Mouse (Mus musculus): ENCODE measurements around the gene Ccdc80.

Gene Ccdc80

GRCm38 (mm10) chr16:45093137-45093731 lies at the start of gene Ccdc80:
TSS of gene Ccdc80 (plus strand) at chr16:45093402.
- no peak for DNase-seq (ENCODE audit: low spot score)

- DNase-seq (ENCODE audit: low spot score), result no peak
Measured at GRCm38 (mm10) chr16:45044844-45045243, 48.4 kb upstream of the Ccdc80 start.

- DNase-seq (ENCODE audit: low spot score), result no peak
Measured at GRCm38 (mm10) chr16:45057222-45057621, 36.0 kb upstream of the Ccdc80 start.

- DNase-seq (ENCODE audit: low spot score), result no peak
Measured at GRCm38 (mm10) chr16:45057922-45058321, 35.3 kb upstream of the Ccdc80 start.

- no peak for DNase-seq (ENCODE audit: low spot score)
Measured at GRCm38 (mm10) chr16:45061140-45061539, 32.1 kb upstream of the Ccdc80 start.

- DNase-seq (ENCODE audit: low spot score), result no peak
Measured at GRCm38 (mm10) chr16:45070383-45071083, 22.7 kb upstream of the Ccdc80 start.

GRCm38 (mm10) chr16:45071424-45071823 lies 21.8 kb upstream of the Ccdc80 start:
- DNase-seq (ENCODE audit: low spot score), result no peak

GRCm38 (mm10) chr16:45077517-45078080 lies 15.6 kb upstream of the Ccdc80 start:
- no peak for DNase-seq (ENCODE audit: low spot score)

- DNase-seq (ENCODE audit: low spot score), result no peak
Measured at GRCm38 (mm10) chr16:45079322-45079721, 13.9 kb upstream of the Ccdc80 start.

- DNase-seq (ENCODE audit: low spot score), result no peak
Measured at GRCm38 (mm10) chr16:45088842-45089241, 4.4 kb upstream of the Ccdc80 start.

- DNase-seq (ENCODE audit: low spot score), result peak; percentile 12
Measured at GRCm38 (mm10) chr16:45090005-45090404, 3.2 kb upstream of the Ccdc80 start.

- no peak for DNase-seq (ENCODE audit: low spot score)
Measured at GRCm38 (mm10) chr16:45094136-45094756, 1.0 kb downstream of the Ccdc80 start.

- no peak for DNase-seq (ENCODE audit: low spot score)
Measured at GRCm38 (mm10) chr16:45095030-45095429, 1.8 kb downstream of the Ccdc80 start.

GRCm38 (mm10) chr16:45095561-45096482 lies 2.6 kb downstream of the Ccdc80 start:
- no peak for DNase-seq (ENCODE audit: low spot score)

- no peak for DNase-seq (ENCODE audit: low spot score)
Measured at GRCm38 (mm10) chr16:45097467-45097866, 4.3 kb downstream of the Ccdc80 start.

GRCm38 (mm10) chr16:45098186-45098885 lies 5.1 kb downstream of the Ccdc80 start:
- no peak for DNase-seq (ENCODE audit: low spot score)

- DNase-seq (ENCODE audit: low spot score), result no peak
Measured at GRCm38 (mm10) chr16:45098886-45099210, 5.6 kb downstream of the Ccdc80 start.

GRCm38 (mm10) chr16:45100892-45101291 lies 7.7 kb downstream of the Ccdc80 start:
- DNase-seq (ENCODE audit: low spot score), result no peak

- DNase-seq (ENCODE audit: low spot score), result no peak
Measured at GRCm38 (mm10) chr16:45104993-45105392, 11.8 kb downstream of the Ccdc80 start.

- no peak for DNase-seq (ENCODE audit: low spot score)
Measured at GRCm38 (mm10) chr16:45108203-45108878, 15.1 kb downstream of the Ccdc80 start.

GRCm38 (mm10) chr16:45110498-45110897 lies 17.3 kb downstream of the Ccdc80 start:
- DNase-seq (ENCODE audit: low spot score), result no peak

All from spleen, adult 12 weeks (tissue).